Mouse (Mus musculus): ENCODE measurements around the gene Cnot10.

Cnot10 gene

DNA sequence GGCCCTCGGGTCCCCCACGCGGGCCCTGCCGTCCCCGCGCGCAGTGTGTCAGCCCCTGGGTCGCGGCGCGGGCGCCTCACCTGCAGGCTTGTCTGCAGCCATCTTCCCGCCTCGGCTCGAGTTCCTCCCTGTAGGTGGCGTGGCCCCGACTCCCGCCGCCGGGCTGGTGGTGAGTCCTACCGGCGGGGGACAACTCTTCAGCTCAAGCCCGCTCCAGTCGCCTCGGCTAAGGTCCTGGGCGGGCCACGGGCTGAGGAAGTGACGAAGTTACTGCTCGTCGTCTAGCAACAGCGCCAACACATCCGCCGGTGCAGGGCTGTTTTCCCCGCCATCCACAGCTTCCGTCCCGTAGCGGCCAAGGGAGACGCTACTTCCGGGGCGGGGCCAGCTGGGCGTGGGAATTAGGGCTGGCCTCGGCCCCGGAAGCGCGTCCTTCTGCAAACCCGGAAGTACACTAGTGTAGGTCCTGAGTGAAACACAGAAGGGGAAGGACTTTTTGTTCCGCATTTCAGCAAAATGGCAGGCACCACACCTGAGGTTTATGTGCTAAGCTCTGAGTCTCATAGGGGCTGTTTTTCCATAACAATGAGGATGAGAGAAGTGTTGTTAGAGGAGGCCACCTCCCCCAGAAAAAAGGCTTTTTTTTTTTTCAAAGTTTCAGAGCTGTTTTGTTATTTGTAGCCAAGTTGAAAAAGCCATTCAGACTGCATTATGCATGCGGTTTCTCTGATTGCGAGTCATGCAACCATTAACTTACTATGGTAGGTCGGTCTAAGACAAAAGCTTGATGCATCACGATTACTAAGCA lies at the start of gene Cnot10:
Gene Cnot10, minus strand, starts transcription at position 346 of the 808 bp plus-strand sequence.
- DNase-seq (ENCODE audit: low read depth) = peak; percentile 99

DNA sequence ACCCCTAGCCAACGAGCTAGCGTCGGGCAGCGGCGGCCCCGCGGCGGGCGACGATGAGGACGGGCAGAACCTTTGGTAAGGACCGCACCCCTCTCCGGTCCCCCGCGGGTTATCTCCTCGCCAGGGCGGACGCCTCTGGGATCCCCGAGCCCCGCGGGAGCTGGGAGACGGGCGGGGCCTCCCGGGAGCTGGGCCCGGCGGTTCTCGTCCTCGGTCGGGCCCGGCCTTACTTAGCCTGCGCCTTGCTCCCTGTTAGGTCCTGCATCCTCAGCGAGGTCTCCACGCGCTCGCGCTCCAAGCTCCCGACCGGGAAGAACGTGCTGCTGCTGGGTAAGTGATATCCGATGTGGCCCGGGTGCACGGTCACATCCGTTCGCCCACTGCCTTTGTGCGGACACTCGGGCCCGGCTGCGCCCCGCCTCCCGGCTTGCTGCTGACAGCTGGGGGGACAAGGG lies 49.0 kb upstream of the Cnot10 start:
- DNase-seq (ENCODE audit: low read depth) = peak; percentile 50

DNA sequence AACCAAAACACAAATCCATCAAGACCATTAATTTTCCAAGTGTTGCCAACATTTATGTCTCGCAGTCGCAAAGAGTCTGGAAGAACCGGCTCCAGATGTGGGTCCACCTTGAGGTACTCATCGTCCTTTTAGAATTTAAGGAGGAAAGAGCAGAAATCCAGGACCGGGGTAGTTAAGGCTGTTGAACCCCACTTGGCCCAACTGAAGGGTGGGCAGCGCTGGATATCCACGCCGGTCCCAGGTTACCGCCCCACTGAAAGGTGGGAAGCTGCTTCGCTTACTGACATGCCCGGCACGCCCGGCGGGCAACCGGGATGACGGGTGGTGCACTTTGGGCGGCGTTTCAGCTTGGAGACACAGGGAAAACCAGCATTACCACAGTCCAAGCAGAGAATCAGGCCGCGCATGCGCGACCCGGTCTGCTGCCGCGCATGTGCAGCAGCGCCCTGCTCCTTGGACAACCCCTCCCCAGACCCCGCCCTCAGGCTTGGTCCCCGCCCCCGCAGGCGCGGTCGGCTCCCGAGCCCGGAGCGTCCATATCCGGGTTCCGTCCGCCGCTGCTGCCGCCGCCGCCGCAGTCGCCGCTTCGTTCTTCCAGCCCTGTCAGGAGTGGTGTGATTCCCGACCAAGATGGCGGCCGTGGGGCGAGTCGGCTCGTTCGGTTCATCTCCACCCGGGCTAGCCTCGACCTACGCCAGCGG lies 48.4 kb upstream of the Cnot10 start, which contains the start of gene Dync1li1:
Gene Dync1li1, plus strand, starts transcription at position 539 of the 701 bp plus-strand sequence.
- DNase-seq (ENCODE audit: low read depth) = peak; percentile 95

DNA sequence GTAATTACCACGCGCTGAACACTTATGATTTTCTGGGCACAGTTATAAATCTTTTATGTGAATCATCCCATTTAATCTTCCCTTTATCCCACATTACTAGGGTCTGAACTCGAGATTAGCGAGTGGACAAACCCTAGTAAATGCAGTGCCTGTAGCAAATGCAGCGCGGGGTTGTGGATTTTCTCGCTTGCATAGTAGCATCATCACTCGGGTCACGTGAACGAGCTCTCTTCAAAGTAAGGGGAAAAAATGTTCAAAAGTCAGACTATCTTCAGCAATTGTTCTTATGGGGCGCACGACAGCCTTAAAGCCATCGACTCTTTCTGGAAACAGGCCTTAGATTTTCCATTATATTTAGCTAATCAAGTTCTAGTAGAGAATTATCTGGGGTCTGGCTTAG lies 47.7 kb upstream of the Cnot10 start:
- no peak for DNase-seq (ENCODE audit: low read depth)

DNA sequence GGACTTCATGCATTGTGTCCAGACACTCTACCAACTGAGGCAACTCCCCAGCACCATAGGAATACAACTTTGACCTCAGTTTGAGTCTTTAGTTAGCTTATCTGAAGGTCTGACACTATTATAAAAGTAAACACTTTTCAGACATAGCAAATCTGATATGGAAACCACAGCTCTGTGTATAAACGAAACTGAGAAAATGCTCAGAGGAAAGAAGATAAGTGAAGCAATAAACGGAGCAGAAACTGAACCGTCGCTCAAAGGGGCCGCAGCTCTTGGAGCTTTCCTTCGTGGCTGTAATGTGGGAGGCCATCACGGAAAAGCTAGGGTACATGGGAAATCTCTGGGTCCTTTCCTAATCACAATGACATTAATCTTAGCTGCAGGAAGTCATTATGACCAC lies 46.3 kb upstream of the Cnot10 start:
- DNase-seq (ENCODE audit: low read depth) = peak; percentile 33

DNA sequence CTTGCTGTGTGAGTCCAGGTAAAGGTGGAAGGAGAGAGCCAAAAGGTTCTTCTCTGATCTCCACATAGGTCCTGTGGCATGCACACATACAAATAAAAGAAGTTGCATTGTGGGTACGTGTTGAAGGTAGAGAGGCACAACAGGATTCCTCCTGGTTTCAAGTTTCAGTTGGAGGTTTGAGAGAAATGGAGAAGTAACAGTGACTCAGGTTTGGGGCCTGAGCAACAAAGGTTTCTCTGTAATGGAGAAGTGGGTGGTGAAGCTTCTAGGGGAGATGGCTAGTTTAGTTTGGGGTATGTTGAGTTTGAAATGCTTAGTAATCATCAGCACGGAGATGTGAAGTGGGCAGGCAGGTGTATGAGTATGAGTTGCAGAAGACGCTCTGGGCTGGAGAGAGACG lies 42.2 kb upstream of the Cnot10 start:
- peak; percentile 62 for DNase-seq (ENCODE audit: low read depth)

DNA sequence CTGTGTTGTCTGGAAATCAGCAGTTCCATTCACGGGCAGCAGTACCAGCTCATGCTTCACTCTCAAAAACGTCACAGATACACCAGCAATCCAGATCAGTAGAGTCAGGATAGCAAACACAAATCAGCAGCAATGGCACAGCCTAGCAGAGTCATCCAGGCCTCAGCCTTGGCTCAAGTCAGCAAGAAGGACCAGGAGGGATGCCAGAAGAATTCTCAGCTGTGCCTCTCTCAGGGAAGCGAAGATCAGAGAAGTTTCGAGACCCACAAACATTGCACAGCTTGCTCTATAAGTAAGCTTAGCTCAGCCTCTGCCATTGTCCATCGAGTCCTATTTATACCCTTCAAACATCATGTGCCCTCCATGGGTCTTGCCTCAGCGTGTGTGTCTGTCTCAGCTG lies 40.5 kb upstream of the Cnot10 start:
- no peak for DNase-seq (ENCODE audit: low read depth)

DNA sequence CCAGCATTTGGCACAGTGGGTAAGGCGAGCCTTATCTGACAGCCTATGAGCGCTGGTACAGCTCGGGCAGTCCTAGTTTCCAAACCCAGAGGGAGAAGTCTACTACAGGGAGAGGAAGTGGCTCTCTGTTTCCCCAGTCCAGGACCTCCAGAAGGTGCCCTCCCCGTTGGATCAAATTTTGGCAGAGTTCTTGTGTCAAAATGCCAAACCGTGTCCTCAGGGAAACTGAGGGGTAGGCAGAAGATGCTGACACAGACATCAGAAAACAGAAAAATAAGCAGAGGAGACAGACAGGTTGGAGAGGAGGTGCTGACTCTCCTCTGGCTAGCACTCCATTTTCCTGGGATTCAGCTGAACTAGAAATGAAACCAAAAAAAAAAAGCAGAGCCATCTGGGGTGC lies 40.0 kb upstream of the Cnot10 start:
- DNase-seq (ENCODE audit: low read depth) = no peak

DNA sequence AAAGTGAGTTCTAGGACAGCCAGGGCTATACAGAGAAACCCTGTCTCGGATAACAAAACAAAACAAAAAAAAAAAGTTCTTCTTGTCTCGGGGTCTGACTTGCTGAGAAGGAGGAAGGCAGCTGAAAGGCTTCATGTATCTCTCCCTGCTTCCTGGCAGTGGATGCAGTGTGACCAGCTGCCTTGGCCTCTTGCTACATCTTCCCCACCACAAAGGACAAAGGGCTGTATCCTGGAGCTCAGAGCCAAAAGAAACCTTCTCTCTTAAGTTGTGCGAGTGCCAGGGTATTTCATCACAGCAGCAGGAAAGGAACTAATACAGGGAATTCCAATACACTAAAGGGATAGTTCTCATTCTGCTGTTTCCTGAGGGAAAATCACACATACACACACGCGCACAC lies 38.6 kb upstream of the Cnot10 start:
- peak; percentile 53 for DNase-seq (ENCODE audit: low read depth)

DNA sequence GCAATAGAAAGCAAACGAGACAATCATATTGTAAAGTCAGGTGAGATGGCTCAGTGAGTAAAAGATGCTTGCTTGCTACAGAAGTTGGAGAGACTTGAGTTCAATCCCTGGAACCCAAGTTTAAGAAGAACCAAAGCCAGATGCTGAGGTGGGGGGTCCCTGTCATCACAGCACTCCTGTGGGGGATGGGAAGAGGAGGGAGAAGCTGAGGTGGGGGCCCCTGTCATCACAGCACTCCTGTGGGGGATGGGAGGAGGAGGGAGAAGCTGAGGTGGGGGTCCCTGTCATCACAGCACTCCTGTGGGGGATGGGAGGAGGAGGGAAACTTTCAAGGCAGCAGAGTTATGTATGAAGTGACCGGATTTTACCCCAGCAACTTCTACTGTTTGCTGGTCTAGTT lies 33.6 kb upstream of the Cnot10 start:
- no peak for DNase-seq (ENCODE audit: low read depth)

DNA sequence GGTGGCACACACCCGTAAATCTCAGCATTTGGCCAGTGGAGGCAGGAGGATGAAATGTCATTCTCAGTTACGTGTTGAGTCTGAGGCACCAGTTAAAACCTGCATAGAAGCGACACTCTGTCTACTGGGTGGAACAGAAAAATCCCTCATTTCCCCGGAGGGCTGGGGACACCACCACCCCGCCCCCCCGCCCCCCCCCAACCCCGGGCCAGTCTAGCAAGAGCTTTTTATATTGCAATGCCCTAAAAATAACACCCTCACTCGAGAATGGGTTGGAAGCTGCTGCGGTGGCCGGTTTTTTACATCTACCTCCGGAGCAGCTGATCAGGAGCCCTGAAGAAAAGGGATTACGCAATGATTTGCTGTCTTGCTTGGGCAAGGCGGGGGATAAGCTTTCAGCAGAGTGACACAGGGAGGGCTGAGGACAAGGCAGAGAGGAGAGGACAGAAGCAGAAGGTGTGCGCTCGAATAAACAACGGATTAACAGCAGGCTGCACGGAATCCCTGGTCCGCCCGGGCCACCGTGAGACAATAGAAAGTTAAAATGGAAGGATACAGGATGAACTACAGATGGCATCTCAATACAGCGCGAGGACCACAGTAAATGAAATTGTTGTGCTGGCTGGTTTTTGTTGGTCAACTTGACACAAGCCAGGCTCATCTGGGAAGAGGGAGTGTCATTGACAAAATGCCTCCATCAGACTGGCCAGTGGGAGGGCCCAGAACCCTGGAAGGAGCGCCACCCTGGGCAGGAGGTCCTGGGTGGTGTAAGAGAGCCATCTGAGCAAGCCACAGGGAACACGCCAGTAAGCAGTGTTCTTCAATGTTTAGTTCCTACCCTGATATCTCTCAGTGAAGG lies 32.9 kb upstream of the Cnot10 start:
- DNase-seq (ENCODE audit: low read depth) = peak; percentile 68

DNA sequence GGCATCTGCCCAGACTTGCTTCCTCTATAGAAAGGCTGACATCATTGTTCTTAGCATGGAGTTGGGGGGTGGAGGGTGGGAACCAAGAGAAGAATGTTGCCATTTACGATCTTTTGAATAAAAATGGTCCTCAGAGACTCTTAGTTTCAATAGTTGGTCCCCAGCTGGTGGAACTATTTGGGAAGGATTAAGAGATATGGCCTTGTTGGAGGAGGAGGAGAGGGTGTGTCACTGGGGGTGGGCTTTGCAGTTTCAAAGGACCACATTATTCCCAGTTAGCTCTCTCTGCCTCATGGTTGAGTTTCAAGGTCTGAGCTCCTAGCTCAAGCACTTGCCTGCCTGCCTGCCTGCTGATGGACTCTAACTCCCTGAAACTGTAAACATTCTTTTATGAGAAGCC lies 32.0 kb upstream of the Cnot10 start:
- no peak for DNase-seq (ENCODE audit: low read depth)

DNA sequence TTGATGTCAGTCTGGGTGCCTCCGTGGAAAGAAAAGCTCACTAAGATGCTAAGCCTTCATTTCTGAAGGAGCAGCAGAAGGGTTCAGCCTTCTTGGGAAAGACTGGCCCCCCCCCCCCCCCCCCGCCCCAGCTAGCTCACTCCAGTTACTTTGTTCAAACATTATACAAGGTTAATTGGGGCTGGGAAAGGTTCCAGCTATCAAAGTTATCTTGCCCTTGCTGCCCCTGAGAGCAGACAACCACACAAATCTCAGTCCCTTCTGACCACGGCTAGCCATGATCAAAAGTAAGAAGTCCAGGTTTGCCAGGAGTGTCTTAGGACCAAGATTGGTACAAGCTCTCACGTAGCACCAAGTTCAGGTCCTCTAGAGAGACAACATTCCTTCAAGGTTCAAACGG lies 29.0 kb upstream of the Cnot10 start:
- DNase-seq (ENCODE audit: low read depth) = no peak

DNA sequence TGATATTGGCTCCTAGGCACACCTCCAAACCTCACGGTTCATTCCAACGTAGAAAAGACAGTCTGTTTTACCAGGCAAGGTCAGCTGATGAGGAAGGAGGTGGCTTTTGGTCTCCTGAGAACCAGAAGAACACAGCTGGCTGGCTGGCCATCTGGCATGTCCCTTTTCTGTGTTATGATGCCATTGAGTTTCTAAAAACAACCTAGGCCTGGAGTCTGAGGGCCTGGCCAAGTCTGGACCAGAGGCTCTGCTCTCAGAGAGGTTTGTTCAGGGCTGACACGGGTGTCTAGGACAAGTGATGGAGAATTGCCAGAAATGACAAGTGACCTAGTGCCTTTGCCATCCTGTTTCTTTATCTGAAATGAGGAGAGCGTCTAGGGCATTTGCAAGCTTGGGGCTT lies 28.1 kb upstream of the Cnot10 start:
- no peak for DNase-seq (ENCODE audit: low read depth)

DNA sequence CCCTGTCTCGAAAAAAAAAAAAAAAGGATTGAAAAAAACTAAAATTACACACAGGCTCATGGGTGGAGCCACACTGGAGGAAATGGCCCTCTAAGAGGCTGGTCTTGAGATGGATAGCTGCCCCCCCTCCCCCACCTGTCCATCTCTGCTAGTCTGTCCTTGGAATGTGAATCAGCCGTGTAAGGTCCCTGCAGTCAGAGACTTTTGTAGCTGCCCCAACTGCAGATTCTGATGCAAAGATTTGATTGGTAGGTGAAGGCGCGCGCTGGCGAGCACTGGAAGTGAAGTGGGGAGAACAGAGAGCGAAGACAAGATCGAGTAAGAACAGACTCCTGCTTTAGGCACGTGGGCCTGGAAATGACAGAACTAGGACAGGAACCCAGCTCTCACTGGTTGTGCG lies 26.9 kb upstream of the Cnot10 start:
- DNase-seq (ENCODE audit: low read depth) = no peak

DNA sequence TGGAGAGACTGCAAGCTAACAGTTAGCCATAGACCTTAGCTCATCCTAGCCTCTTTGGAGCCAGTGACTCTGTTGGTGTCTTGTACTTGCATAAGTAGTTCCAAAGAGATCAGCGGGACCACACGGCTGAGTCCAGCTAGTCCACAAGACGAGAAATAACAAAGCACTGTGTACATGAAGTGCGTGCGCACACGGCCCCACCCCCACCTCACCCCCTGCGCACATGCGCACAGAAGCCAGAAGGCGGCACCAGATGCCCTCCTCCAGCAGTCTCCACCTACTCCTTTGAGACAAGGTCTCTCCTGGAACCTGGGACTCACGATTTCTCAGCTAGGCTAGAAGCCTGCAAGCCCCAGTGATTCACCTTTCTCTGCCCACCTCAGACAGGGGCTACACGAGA lies 23.8 kb upstream of the Cnot10 start:
- no peak for DNase-seq (ENCODE audit: low read depth)

DNA sequence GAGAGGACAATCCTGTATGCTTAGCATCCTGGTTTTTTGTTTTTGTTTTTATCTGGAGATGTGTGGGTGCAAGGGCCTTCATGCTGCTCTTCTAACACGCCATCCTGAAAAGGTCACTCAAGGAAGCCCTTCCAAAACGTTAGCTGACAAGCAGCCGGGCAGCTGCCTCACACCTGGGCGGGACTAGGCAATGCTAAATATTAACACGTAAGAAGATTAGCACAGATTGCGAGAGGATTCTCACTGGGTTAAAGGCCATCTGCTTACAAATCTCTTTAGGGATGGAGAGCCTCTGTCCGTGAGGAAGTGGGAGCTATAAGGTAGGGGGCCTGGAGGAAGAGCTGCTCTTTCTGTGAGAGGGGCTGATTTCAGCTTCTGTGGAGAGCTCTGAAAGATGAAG lies 22.0 kb upstream of the Cnot10 start:
- no peak for DNase-seq (ENCODE audit: low read depth)

DNA sequence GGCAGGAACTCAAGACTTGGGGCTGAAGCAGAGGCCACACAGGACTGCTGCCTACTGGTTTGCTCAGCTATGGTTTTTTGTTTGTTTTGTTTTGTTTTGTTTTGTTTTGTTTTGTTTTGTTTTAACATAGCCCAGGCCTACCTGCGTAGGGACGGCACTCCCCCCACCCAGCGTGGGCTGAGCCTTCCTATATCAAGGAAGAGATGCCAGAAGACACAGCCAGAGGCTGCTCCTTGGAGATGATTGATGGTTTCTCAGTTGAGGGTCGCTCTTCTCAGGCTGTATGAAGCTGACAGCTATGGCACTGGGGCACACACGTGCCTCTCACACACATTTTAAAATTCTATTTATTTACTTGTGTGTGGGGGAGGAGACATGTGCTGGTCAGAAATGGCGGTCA lies 21.0 kb upstream of the Cnot10 start:
- DNase-seq (ENCODE audit: low read depth) = no peak

DNA sequence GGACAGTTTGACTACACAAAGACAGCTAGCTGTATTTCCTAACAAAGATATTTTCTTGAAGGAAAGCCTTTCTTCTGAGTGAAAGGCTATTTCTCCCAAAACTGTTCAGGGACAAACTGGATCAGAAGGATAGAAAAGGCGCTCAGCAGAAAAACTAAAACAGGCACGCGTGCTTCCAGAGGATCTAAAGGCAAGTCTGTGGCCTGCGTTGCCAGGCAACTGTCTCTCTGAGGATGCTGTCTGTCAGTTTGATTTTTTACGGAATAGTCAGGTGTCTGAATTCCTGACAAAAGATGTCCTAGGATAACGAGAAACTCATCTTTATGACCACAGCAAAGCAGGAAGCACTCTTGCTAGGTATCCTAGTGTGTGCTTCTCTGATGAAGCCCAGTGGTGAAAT lies 20.5 kb upstream of the Cnot10 start:
- DNase-seq (ENCODE audit: low read depth) = no peak

DNA sequence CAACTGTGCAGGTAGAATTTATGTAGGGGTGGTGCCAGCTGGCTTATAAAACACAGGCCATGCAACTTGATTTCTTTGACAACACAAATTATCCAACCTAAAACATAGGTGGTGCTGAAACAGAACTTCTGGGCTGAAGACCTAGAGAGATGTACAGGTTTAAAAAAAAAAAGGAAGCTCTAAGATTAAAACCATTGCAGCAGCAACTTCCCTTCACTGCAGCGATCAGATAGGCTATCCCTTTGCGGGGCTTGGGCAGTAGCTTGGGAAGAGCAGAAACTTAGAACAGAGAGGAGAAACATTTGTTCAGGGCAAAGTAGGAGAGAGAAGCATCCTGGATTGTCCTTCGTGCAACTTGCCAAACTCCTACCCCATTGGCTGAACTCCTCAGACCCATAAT lies 16.7 kb upstream of the Cnot10 start:
- no peak for DNase-seq (ENCODE audit: low read depth)

DNA sequence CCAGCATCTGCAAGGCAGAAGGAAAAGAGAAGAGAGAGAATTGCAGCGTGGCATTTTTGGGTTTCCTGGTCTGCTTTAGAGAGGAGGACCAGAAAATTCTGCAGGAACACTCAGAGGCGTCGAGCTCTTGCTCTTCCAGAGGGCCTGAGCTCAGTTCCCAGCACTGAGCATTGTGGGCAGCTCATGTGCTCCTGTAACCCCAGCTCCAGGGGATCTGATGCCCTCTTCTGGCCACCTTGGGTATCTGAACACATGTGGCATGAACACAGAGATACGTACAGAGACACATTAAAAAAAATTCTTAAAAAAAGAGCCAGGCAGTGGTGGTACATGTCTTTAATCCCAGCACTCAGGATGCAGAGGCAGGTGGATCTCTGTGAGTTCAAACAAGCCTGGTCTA lies 15.4 kb upstream of the Cnot10 start:
- no peak for DNase-seq (ENCODE audit: low read depth)

DNA sequence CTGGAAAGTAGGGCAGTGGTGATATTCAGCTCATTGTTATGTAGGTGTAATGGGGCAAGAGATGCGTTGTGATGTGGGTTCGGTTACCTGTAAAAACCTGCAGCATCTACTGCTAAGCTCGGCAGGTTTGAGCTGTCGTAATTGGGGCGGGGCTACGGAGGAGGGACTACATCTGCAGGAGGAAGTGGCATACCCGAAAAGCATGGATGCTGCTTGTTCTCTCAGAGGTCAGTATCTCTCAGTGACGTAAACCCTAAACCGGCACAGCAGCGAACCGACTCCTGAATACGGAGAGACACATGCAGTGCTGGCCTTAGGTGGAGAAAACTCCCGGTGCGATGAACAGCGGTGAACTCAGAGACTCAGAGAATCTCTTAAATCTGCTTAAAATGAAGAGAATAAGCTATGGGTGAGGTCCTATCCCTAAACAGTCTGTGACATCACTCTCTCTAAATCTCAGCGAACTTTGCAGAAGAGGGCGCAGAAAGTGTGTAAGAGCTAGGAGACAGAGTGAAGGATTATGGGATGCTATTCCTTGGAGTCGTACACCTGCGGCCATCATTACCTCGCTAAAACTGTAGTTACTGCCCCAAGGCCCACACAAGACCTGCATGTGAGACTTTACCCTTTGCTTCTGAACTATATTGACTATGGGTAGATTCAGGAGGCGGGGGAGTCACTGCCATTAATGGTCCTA lies 11.1 kb upstream of the Cnot10 start:
- peak; percentile 12 for DNase-seq (ENCODE audit: low read depth)
